Mouse (Mus musculus) neutrophil, adult 5-6 weeks (primary cell): ENCODE results near the gene Naga. TPM values are rescaled to one million over a fixed set of nuclear protein-coding genes. Genes with fewer than 3 reads are reported as not detected.
"Not testable (repeated sequence)": the region's sequence is repeated elsewhere in the genome, so short reads cannot be mapped to it uniquely, and the experiment has no call there.

Source experiments
- ATAC-seq: fragments of 151-379, 151-347 bp; 2 replicates; pipeline ENCODE4 v1.8.0; 2017; ENCODE audit warnings: mild to moderate bottlenecking, moderate TSS enrichment; ENCODE audit not compliant: insufficient number of reproducible peaks, poor library complexity, low FRiP score, severe bottlenecking; ENCODE audit errors: extremely low read depth
- total RNA-seq: library from RNA; stranded (forward); fragments of 200-1000 nt; gene quantifications from 2 replicates; pipeline ENCODE4 v1.2.3, GENCODE M21; 2017

Naga gene
- 32.2 and 40.0 TPM in 2 replicates for total RNA-seq

- peak; percentile 80 for ATAC-seq
Measured at GRCm38 (mm10) chr15:82338593-82339112, at the start of gene Naga, which contains the start of the genes Pheta2 and Smdt1. Gene Naga, minus strand, starts transcription at chr15:82338925. Gene Pheta2, plus strand, starts transcription at chr15:82338942. Gene Smdt1, plus strand, starts transcription at chr15:82338959.

- no peak for ATAC-seq
Measured at GRCm38 (mm10) chr15:82385729-82386128, 47.0 kb upstream of the Naga start.

GRCm38 (mm10) chr15:82382441-82382840 is 43.7 kb upstream of the Naga start:
- no peak for ATAC-seq

DNA sequence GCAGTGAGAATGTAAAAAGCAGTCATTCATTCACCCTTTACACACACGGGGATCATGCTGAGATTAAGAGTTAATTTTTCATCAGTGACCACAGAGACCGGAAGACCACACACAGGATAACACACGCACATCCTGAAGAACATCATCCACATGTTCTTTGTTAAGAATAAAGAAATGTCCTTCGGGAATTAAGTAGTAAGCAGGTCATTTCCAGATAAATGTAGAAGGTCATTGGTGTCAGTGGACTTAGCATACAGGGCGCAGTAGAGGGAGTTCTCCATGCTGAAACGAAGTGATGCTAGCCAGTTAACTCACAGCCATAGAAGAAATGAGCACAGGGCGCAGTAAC is 42.0 kb upstream of the Naga start:
- ATAC-seq: no peak

DNA sequence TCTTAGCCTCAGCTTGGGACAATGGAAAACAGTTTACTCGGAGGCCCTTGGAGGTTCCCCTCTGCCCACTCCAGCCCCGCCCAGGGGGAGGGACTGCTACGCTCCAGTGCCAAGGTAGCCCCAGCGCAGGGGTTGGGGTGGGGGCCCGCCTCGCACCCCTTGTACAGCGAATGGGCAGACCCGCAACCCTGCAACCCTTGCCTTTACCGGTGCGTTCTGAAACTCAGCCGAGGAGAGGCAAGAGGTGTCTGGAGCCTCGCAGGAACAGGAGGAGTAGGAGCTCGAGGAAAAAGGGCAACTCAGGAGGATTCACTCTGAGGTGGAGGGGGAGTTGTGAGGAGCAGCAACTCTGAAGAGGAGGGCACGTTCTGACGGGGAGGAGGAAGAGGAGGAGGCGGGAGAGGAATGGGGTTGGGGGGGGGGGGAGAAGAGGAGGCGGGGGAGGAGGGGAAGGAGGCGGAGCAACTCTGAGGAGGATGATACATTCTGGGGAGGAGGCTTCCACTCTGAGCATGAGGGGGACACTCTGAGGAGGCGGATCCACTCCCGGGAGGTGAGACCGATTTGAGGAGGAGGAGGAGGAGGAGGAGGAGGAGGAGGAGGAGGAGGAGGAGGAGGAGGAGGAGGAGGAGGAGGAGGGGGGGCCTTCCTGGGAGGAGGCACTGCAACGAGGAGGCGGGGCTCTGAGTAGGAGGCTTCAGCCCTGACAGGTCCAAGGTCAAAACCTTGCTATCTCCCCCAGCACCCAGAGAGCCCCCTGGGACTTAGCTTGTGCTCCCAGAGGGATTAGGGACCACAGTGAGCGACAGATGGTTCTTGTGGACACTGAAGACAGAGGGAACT is 41.4 kb upstream of the Naga start, which contains the start of gene Cyp2d22:
Cyp2d22 (minus strand) TSS at position 390 of the 843 bp plus-strand sequence.
- ATAC-seq: peak; percentile 52

- no peak for ATAC-seq
Measured at GRCm38 (mm10) chr15:82379511-82379870, 40.8 kb upstream of the Naga start.

DNA sequence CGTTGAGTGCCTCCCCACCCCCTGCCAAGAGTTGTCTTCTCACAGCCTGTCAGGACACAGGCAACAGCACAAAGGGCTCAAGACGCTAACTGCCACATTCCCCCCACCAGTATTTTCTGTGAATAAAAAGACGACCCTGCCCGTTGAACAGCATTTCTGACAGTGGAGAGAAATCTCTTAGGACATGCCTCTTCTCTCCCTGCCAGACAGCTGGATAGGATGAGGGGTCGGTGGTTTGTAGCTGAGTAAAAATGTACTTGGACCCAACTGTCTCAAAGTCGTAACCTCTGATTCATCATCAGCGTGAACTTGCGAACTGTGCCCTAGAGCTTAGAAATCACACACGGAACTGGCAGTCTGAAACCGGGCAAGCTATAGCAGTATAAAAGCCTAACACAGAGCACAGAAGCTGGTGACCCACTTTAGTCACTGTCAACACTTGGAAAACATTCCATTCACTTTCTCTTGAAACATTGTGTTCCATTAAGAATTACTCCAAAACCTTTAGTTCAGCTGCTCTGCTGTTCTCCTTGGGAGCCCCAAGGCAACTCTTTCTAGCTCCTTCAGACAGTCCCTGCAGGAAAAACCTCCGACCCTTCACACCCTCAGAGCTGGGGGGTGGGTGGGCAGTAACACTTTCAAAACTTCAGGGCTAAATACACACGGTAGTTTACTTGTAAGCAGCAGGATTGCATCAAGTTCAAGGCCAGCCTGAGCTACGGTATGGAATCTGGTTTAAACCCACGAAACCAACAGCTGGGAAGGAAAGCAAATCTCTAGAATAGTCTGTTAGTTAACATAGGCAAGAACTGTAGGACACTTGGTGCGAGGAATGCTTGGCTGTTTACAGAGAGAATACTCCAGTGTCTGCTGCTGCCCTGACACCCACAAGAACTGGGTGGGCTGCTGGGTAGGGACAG is 39.8 kb upstream of the Naga start:
- ATAC-seq: no peak

DNA sequence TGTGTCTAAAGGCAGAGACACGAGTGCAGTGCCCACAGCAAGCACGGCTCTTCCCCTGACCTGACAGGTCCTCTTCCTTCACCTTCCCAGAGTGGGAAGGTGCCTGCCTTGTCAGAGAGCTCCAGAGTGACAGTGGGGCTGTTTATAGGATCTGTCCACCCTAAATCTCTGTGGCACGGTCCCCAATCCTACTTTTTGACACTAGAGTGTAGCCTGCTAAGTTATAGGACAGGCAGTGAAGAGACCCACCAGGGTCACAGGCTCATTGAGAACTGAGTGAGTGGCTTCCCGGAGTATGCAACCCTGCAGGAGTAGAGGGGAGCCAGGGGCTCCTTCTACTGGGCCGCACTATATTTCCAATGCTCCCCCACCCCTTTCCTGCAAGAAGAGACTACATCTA is 39.0 kb upstream of the Naga start:
- no peak for ATAC-seq

- no peak for ATAC-seq
Measured at GRCm38 (mm10) chr15:82376393-82377138, 37.8 kb upstream of the Naga start.

DNA sequence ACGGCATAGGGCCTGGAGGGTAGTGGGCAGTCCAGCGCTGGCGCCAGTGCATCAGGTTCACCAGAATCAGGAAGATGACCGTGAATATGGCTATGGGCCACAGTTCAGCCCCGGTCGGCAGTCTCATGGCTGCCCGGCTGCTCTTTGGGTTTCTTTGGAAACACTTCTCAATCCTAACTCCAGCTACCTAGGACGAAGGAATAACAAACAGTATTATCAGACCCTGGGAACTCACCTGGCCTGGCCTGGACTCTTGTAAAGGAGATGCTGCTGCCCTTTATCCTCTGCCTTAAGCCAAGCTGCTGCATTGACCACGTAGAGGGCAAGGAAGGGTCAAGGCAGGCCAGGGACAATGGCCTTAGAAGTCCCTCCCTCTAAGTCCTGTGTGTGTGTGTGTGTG is 37.1 kb upstream of the Naga start:
- no peak for ATAC-seq

GRCm38 (mm10) chr15:82374437-82374836 is 35.7 kb upstream of the Naga start:
- no peak for ATAC-seq

DNA sequence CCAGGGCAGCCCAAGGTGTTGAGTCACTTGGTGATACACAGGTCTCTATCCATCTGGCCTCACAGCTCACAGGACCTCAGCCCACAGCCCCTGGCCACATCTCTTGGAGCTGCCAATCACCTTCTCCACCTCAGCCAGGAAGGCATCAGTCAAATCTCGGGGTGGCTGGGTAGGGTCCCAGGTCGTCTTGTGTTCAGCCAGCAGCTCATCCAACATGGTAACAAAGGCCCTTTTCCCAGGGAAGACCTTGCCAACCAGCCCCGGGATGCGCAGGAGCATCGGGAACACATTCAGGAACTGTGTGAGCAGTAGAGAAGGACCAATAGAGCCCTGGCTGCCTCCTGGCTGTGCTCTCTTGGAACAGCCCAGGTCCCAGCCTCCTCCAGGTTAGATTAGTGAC is 34.3 kb upstream of the Naga start:
- no peak for ATAC-seq

DNA sequence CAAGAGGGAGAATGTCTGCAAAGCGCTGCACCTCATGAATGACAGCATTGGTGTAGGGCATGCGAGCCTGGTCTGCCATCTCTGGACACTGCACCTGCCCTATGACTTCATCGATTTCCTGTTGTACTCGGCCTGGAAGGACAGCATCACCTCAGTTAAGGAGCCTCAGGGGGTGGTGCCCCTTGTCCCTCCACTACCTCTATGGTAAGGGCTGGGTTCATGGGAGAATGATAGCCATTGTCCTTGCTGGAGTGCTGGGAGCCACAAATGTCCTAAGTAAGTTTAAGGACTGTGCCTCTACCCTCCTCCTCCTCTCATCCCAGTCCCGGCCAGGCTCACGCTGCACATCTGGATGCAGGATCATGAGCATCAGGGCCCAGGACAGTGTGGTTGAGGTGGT is 33.7 kb upstream of the Naga start:
- no peak for ATAC-seq

DNA sequence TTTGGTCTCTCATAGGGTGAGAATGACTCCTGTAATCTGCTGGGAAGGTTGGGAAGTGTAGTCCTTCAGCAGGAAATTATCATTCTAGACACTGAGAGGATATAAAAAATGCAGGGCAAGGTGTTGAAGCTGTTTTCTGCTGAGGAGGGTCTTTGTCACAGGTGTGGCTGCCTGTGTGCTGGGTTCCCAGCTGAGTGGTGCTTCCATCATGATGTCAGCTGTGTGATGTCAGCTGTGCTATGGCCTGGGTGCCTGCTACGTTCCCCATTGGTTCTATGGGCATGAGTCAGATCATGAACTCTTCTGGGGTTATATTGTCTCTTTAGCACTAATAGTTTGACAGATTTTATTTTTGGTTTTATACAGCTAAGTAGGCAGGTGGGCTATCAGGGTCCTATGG is 30.1 kb upstream of the Naga start:
- no peak for ATAC-seq

DNA sequence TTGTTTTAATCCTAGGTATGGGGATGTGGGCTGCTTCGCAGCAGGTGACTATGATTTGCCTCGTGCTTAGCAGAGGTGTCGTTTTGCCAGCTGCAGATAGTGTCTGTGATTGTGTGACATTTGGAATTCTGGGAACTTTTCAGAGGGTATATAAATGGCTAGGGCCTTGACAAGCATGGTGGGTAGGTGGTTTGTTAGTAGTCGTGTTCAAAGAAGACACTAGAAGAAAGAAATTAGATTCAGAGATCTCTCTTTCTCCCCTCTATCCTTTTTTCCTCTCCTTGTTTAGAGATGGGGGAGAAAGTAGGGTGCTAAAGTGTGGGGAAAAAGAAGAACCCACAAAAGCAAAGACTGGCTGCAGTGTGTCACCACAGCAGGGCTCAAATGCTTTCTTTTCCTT is 29.4 kb upstream of the Naga start:
- ATAC-seq: no peak

GRCm38 (mm10) chr15:82364561-82364960 is 25.8 kb upstream of the Naga start:
- not testable (repeated sequence) for ATAC-seq

- ATAC-seq: not testable (repeated sequence)
Measured at GRCm38 (mm10) chr15:82363801-82364200, 25.1 kb upstream of the Naga start.

GRCm38 (mm10) chr15:82362234-82362633 is 23.5 kb upstream of the Naga start:
- ATAC-seq: no peak

DNA sequence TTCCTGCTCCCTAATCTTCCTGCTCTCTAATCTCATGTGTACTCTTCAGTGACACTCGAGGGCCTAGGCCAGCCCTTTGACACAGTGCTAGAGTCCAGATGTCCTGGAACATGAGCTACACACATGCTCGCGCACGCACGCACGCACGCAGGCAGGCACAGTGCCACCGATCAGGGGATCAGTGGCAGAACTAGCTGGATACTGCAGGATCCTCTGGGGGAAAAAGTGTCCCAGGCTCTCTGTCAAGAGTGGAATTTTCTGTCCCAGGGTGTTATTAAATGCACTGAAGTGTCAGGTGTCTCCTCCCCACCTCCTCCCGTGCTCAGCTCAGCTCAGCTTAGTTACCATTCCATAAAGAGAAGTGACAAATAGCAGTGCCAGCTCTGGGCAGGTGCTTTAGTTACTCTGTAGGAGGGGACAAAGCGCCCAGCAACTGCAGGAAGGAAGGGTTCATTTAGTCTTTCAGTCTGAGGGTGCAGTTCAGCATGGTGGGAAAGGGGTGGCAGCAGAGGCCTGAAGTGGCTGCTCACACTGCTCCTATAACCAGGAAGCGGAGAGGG is 22.8 kb upstream of the Naga start:
- no peak for ATAC-seq
